Mouse (Mus musculus) layer of hippocampus, adult 2 months (tissue): ENCODE measurements around the gene Gm9195. TPM values are rescaled to one million over a fixed set of nuclear protein-coding genes. Genes with fewer than 3 reads are reported as not detected.

Experiments used
- DNase-seq, 2 experiments: peaks; one replicate each; pipeline ENCODE4 v3.0.0; 2022; ENCODE audit warnings: low spot score in 2 of 2
- H3K27ac ChIP-seq: fragments of 200-600 bp; 2 replicates; pipeline ENCODE4 v1.8.1; 2022
- H3K4me3 ChIP-seq: fragments of 200-600 bp; 2 replicates; pipeline ENCODE4 v1.8.1; 2022; ENCODE audit warnings: mild to moderate bottlenecking
- CTCF ChIP-seq: fragments of 200-600 bp; conservative IDR thresholded peaks from 2 replicates; pipeline ENCODE4 v1.8.1; 2022; ENCODE audit warnings: antibody characterized with exemption, mild to moderate bottlenecking, moderate library complexity
- total RNA-seq, 2 experiments: library from RNA; stranded (reverse); gene quantifications; 2 replicates each; pipeline ENCODE4 v1.2.3; 2021

Gene Gm9195
- total RNA-seq, 2 experiments from 2014 or later: not detected

- Histone ChIP-seq H3K27ac (no peak overlapping the region), H3K4me3 (no peak overlapping the region)
- no peak for DNase-seq
- TF ChIP-seq CTCF: no peak
These were observed 2.1 kb upstream of the Gm9195 start for GRCm38 (mm10) chr14:72493775-72494174.

DNA sequence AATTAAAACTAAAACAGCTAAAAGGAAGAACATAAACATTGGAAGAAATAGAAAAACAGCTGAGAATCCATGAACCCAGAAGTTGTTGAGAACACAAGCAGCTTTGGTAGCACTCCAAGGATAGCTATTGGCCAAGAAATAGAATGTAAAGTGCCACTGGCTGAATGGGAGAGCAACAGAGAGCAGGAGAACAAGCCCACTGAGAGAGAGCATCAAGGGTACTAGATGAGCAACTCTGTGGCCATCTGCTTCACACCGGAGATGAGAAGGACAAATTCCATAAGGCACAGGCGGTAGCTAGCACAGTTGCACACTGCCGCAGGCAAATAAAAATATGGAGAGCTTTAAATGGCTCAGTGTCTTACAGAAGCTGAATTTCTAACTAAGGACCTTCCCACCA is 1.3 kb downstream of the Gm9195 start:
- TF ChIP-seq CTCF: no peak
- Histone ChIP-seq H3K4me3 (no peak overlapping the region), H3K27ac (no peak overlapping the region)
- peak in 1 of 2 experiments; percentile 3 for DNase-seq

DNA sequence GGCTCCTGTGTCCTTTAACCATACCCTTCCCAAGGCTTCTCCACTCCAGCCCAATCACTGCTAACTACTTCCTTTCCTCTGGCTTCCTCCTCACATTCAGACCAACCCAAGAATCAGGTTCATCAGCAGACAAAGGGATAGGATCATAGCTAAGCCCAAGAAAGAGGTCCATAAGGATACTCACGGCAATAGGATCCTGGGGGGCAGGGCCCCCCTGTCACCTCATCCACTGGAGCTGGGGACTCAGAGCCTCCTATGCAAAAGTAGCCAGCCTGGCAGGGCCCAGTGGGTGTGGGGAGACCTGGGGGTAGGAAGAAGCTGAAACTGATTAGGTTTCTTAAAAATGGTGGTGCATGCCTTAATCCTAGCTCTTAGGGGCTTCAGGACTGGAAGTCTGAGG is 17.1 kb downstream of the Gm9195 start:
- no peak overlapping the region for H3K27ac ChIP-seq
- H3K4me3 ChIP-seq: no peak overlapping the region
- DNase-seq: no peak
- no peak for TF ChIP-seq CTCF

DNA sequence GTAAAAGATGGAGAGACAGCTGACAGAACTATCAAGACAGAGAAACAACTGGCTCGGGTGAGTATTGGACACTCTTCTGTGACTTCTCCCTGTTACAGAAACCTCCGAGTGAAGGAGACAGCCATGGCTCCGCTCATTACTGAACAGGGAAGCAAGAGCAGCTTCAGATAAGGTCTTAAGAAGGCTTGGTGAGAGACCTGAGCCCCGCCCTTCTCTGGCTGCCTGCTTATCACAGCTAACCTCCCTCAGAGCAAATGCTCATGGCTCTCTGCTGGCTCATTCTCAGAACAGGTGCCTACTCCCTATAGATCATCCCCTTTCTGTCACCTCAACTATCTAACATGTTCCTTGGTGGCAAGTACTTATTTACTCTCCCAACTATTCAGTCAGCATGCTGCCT is 23.2 kb downstream of the Gm9195 start:
- DNase-seq: no peak
- Histone ChIP-seq H3K27ac (no peak overlapping the region), H3K4me3 (no peak overlapping the region)
- no peak for TF ChIP-seq CTCF

DNA sequence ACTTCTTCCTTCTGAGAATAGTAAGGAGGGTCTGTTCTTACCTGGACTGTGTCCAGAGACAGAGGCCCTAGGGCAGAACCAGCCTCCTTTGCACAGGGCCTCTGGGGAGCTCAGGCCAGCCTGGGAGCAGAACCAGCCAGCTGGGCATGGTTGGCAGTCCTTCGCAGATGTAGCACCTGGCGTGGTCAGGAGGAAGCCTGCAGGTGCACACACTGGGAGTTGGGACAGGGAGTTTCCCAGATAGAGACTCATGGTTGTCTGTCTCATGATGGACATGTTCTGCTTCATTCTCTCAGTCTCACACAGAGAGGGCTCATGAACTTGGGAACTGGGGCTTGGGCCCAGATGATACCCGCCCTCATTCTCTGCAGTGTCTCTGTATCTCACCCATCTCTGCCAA is 25.3 kb downstream of the Gm9195 start:
- no peak overlapping the region for H3K4me3 ChIP-seq
- H3K27ac ChIP-seq: no peak overlapping the region
- no peak for TF ChIP-seq CTCF
- DNase-seq: no peak

DNA sequence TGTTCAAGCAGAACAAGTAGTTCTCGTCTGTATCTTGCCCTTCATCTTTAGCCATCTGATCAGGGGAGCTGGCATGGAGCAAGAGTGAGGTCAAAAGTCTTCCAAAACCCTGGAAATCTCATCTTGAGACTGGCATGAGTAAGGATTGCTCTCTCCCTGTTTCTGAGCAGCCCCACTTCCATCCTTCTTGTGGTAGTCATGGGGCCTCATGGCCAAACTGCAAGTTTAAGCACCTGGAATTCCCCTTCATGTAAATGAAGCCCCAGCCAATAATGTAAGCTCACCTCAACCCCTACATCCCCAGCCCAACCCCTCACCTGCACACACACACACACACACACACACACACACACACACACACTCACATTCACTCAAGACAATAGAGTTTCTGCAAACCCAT is 30.0 kb downstream of the Gm9195 start:
- TF ChIP-seq CTCF: no peak
- Histone ChIP-seq H3K4me3 (no peak overlapping the region), H3K27ac (no peak overlapping the region)
- DNase-seq: no peak

GRCm38 (mm10) chr14:72460291-72460690 is 31.3 kb downstream of the Gm9195 start:
- no peak for TF ChIP-seq CTCF
- DNase-seq: no peak
- Histone ChIP-seq H3K4me3 (no peak overlapping the region), H3K27ac (no peak overlapping the region)

DNA sequence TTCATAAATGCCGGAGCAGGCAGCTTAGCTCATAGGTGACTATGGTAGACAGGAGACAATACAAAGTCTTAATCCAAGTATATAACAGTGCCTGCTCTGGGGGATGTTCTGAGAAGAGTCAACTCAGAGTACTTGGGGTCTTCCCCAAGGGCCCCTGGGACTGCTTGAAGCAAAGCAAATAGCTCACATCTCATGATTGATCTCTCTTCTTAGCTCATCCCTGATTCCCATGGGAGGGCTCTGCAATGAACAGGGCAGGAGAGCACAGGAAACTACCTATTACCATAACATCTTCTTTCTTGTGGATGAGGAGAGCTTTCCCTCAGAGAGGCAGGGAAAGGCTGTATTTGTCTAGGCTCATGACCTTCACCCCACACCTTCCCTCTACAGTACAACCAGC is 32.7 kb downstream of the Gm9195 start:
- no peak for TF ChIP-seq CTCF
- no peak overlapping the region for H3K27ac ChIP-seq

GRCm38 (mm10) chr14:72447141-72448091 is 44.2 kb downstream of the Gm9195 start:
- Histone ChIP-seq H3K27ac (no peak overlapping the region), H3K4me3 (no peak overlapping the region)
- peak; percentile 78 for TF ChIP-seq CTCF
- peak in 1 of 2 experiments; percentile 12 for DNase-seq

More for the DNA sequence above, 32.7 kb downstream of the Gm9195 start:
- DNase-seq: no peak
- no peak overlapping the region for H3K4me3 ChIP-seq

DNA sequence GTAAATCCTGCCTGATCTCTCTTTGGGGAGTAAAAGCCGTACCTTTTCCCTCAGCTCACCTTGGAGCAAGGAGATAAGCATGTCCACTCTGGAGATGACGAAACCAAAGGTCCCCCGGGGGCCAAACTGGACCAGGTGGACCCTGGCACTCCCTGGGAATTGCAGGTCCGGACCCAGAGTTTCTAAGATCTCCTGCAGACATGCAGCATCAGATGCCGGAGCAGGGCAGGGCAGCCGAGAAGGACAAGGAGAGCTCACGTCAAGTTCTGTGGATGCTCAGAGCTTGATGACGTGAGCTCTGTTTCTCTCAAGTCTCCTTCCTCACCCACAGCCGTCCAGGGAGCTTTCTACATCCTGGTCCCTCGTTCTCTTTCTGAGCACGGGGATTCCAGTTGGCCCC is 48.7 kb downstream of the Gm9195 start:
- TF ChIP-seq CTCF: no peak
- no peak for DNase-seq
- no peak overlapping the region for H3K27ac ChIP-seq
- no peak overlapping the region for H3K4me3 ChIP-seq

DNA sequence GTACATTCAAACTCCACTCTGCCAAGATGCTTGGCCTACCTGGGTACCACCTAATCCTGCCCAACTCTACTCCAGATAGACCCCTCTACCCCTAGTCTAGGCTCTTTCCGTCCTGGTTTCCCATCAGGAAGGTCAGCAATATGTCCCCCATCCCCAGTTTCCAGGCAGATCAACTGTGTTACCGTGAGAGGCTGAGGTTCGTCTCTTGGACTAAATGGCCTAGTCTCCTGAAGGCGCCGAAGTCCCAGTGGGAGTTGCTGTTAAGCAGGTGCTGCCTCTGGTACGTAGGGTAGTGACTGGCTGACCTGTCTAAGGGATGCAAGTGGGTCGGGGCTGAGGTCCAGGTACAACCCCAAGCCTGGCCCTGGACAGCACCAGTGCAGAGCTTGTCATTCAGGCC is 50.7 kb downstream of the Gm9195 start:
- TF ChIP-seq CTCF: no peak
- no peak for DNase-seq
- no peak overlapping the region for H3K27ac ChIP-seq
- H3K4me3 ChIP-seq: no peak overlapping the region

DNA sequence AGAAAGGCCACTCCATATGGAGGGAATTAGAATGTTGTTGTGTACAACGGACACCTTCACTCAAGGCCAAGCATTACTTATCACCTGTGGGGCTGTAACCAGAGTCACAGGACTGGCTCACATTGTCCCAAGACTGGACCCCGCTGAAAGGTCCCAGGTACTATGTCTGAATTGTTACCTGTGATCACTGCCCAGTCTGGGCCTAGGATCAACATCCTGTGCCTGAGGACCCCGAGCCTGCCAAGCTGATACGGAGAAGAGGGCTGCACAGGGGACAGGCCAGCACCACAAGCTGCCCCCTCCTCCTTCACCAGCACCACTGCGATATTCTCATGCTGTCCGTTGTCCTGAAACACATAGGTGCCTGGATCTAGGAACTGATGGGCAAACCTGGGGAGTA is 51.2 kb downstream of the Gm9195 start:
- TF ChIP-seq CTCF: no peak
- DNase-seq: no peak
- Histone ChIP-seq H3K27ac (no peak overlapping the region), H3K4me3 (no peak overlapping the region)

DNA sequence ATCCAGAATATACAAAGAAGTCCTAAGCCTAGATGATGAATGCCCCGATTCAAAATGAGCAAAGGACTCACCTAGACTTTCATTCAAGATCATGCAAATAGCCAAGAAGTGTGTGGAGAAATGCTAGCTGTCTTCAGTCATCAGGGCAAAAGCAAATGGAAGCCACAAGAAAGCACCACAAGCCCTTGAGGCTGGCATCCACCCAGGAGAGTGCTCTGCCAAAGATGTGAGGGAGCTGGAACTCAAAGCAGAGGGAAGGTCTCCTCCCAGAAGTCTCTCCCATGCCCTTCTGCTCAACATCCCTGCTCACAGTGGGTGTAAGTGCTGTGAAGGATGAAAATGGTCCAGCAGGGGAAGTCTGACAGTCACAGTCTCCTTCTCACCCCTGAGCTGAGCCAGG is 52.7 kb downstream of the Gm9195 start:
- H3K27ac ChIP-seq: no peak overlapping the region
- TF ChIP-seq CTCF: no peak
- no peak for DNase-seq

DNA sequence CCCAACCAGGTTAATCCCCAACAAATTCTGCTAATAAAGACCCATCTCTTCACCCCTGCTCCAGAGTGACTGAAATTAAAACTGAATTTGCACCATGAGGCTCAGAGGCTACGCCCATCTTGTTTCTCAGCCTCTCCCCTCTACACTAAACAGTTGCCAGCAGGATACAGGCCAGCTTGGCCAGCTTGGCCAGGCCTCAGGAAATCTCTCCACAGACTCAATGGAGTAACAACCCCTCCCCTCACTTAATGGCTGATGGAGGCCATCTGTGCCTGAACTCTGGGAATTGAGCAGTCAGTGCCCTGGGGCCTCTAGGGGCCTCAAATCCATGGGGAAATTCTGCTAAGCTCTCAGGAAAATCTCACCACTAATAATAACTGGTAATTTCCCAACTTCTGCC is 101.9 kb downstream of the Gm9195 start:
- TF ChIP-seq CTCF: no peak
- no peak overlapping the region for H3K4me3 ChIP-seq
- H3K27ac ChIP-seq: no peak overlapping the region
- peak in 1 of 2 experiments; percentile 11 for DNase-seq

More for the DNA sequence above, 52.7 kb downstream of the Gm9195 start:
- no peak overlapping the region for H3K4me3 ChIP-seq
